Mouse (Mus musculus): Measurements from ENCODE around the gene Gm21761.
"Not testable (repeated sequence)": the region's sequence is repeated elsewhere in the genome, so short reads cannot be mapped to it uniquely, and the experiment has no call there.

The Gm21761 gene

GRCm38 (mm10) chr13:119929172-119929571 lies at the start of gene Gm21761:
Gm21761 (minus strand) TSS chr13:119929272.
- not testable (repeated sequence) for DNase-seq (ENCODE audit: low read depth, low spot score)

GRCm38 (mm10) chr13:119969163-119969562 lies 40.1 kb upstream of the Gm21761 start:
- DNase-seq (ENCODE audit: low read depth, low spot score), result not testable (repeated sequence)

DNA sequence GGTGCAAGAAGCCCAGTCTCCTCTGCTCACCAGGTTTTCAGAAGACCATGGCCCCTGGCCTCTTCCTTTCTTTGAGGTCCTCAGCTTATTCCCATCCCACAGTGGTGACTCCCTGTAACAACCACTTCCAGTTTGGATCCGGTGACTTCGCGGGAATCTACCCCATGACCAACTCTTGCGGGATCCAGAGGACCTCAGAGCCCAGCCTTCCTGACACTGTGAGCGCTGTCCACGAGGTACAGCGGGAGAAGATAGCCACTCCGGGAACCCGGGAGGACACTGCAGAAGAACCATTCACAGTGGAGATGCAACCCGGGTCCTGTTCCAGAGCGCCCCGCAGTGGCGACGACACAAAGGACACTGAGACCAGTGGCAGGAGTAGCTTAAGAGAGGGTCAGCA lies 39.1 kb upstream of the Gm21761 start:
- not testable (repeated sequence) for DNase-seq (ENCODE audit: low read depth, low spot score)

GRCm38 (mm10) chr13:119965968-119966367 lies 36.9 kb upstream of the Gm21761 start:
- DNase-seq (ENCODE audit: low read depth, low spot score), result not testable (repeated sequence)

- not testable (repeated sequence) for DNase-seq (ENCODE audit: low read depth, low spot score)
These were observed 36.4 kb upstream of the Gm21761 start for GRCm38 (mm10) chr13:119965302-119965952.

- DNase-seq (ENCODE audit: low read depth, low spot score), result not testable (repeated sequence)
These were observed 33.8 kb upstream of the Gm21761 start for GRCm38 (mm10) chr13:119962856-119963255.

GRCm38 (mm10) chr13:119955567-119955966 lies 26.5 kb upstream of the Gm21761 start:
- DNase-seq (ENCODE audit: low read depth, low spot score), result not testable (repeated sequence)

GRCm38 (mm10) chr13:119955089-119955488 lies 26.0 kb upstream of the Gm21761 start:
- not testable (repeated sequence) for DNase-seq (ENCODE audit: low read depth, low spot score)

- not testable (repeated sequence) for DNase-seq (ENCODE audit: low read depth, low spot score)
These were observed 21.6 kb upstream of the Gm21761 start, which contains the start of gene B020031M17Rik for GRCm38 (mm10) chr13:119950706-119951105. B020031M17Rik (minus strand) TSS chr13:119950806.

- DNase-seq (ENCODE audit: low read depth, low spot score), result not testable (repeated sequence)
These were observed 4.3 kb downstream of the Gm21761 start for GRCm38 (mm10) chr13:119924597-119925340.

DNA sequence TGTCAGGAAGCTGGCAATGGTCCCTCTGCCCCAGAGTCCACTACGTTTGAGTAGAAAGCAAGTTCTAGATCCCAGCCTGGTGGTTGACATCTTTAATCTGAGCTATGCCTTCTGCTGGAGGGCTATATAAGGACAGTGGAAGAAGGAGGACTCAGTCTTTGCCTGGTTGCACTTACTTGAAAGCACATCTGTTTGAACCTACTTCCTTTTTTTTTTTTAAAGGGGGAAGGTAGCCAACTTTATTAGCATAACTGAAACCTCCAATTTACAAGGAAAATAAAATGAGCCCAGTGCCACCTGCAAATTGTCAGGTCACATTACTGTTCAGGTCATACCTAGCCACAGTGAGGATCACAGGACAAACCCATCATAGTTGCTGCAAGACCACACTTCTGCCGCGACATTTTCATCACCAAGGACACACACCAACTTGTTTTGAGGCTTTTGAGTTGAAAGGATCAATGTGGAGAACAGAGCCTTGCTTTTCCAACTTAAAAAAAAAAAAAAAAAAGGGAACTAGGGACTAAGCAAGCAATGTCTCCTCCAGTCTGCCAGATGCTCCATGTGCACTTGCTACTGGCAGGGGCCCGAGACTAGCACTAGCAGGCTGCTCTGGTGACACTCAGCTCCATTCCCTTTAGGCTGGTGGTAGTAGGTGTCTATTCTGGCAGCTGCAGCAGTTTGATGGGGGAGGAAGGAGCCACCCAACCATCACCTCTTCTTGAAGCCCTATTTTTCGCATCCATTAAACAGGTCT lies 11.9 kb downstream of the Gm21761 start:
- not testable (repeated sequence) for DNase-seq (ENCODE audit: low read depth, low spot score)

DNA sequence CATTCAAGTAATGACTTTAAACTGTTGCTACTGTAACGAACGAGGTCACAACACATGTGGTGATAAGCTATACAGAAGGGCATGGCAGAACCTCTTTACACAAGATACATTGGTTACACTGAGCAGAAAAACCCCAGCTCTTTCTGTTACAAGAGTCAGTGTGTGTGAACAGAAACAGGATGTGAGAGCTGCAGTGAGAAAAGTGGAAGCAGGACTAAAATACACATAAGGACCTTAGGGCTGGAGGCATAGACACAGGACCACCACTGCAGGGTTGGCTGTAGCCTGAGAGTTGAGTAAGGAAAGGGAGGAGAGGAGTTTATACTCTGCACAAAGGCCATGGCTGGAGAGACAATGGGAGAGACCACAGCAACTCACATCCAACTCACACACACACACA lies 12.6 kb downstream of the Gm21761 start:
- DNase-seq (ENCODE audit: low read depth, low spot score), result not testable (repeated sequence)

GRCm38 (mm10) chr13:119898549-119898948 lies 30.5 kb downstream of the Gm21761 start:
- not testable (repeated sequence) for DNase-seq (ENCODE audit: low read depth, low spot score)

DNA sequence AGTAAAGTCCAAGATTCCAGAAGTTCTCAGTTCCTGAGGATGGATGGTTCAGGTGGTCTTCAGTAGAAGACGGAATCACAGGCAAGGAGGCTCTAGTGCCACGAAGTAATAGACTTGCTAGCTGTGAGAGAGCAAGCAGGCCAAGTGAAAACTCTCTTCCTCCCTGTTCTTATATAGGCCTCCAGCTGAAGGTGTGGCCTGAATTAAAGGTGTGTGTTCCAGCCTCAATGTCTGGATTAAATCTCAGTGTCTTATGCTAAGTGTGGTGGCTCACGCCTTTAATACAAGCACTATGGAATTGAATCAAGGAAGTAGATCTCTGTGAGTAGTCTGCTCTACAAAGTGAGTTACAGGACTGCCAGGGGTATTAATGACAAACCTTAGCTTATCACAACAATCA lies 34.4 kb downstream of the Gm21761 start, which contains the start of gene Tcstv1:
Gene Tcstv1 (minus strand): TSS at position 101 of the 400 bp plus-strand sequence.
- not testable (repeated sequence) for DNase-seq (ENCODE audit: low read depth, low spot score)

DNA sequence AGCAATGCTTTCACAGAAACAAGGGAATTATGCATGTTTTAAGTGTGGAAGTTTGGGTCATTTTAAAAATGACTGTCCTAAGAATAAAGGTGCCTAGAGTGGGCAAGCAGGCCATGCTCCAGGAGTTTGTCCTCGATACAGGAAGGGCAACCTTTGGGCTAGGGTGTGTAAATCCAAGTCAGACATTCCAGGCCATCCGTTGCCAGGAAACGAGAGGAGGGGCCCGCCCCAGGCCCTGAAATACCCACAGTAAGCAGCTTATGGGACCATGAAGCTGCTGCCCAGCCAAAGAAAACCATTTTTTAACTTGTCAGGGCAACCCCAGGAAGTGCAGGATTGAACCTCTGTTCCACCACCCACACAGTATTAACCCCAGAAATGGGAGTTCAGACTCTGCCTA lies 42.2 kb downstream of the Gm21761 start:
- DNase-seq (ENCODE audit: low read depth, low spot score), result not testable (repeated sequence)

DNA sequence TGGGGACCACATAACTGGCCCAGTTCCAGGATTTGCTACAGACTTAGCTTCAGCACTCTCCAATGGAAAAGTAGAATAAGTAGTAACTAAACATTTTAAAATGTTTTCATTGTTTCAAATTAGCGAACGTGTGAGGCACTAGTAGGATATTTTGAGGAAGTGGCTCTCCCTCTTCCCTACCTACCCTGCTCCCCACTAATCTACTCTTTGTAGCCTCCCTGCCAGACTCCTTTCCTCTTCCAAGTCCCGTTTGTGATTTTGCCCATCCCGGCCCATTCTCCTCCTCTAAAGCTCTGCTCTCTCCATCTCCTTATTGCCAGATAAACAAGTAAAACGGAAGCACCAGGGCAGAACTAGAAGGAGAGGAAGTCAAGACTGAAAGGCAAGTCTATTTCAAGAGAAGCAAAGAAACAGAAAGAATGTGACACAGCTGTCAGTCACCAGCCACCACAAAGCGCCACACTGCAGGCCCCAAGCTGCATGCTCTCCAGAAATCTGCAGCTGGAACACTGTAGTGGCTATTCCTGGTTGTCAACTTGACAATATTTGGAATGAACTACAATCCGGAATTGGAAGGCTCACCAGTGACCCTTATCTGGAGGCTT lies 64.6 kb downstream of the Gm21761 start:
- DNase-seq (ENCODE audit: low read depth, low spot score), result not testable (repeated sequence)

- DNase-seq (ENCODE audit: low read depth, low spot score), result not testable (repeated sequence)
These were observed 66.7 kb downstream of the Gm21761 start for GRCm38 (mm10) chr13:119862399-119862798.
